Mouse (Mus musculus) heart, adult 2 months (tissue): ENCODE results near the gene Dnah8. TPM values are rescaled to one million over a fixed set of nuclear protein-coding genes. Genes with fewer than 3 reads are reported as not detected.

Experiments
- DNase-seq, 2 experiments: peaks; one replicate each; pipeline ENCODE4 v3.0.0; 2021
- H3K27ac ChIP-seq: fragments of 200-600 bp; 2 replicates; pipeline ENCODE4 v1.8.1; 2022
- H3K27me3 ChIP-seq: fragments of 200-500 bp; 2 replicates; pipeline ENCODE4 v1.6.1; 2012; ENCODE audit warnings: mild to moderate bottlenecking, low read length, inconsistent platforms, mixed read lengths; ENCODE audit not compliant: control insufficient read depth, insufficient read depth
- H3K36me3 ChIP-seq: fragments of 200-500 bp; 2 replicates; pipeline ENCODE4 v1.6.1; 2012; ENCODE audit warnings: low read length, inconsistent platforms; ENCODE audit not compliant: control insufficient read depth, insufficient read depth
- H3K4me1 ChIP-seq: fragments of 200-500 bp; 2 replicates; pipeline ENCODE4 v1.6.1; 2011; ENCODE audit warnings: low read length; ENCODE audit not compliant: control insufficient read depth, insufficient read depth
- H3K4me3 ChIP-seq: fragments of 200-600 bp; 2 replicates; pipeline ENCODE4 v1.8.1; 2022
- H3K79me2 ChIP-seq: fragments of 200-500 bp; replicated peaks from 2 replicates; pipeline ENCODE4 v1.6.1; 2012; ENCODE audit warnings: mild to moderate bottlenecking, inconsistent platforms, low read length, moderate library complexity, mixed read lengths; ENCODE audit not compliant: control insufficient read depth, insufficient read depth
- H3K9ac ChIP-seq: fragments of 200-500 bp; 2 replicates; pipeline ENCODE4 v1.6.1; 2012; ENCODE audit warnings: low read depth, mild to moderate bottlenecking, control low read depth, inconsistent platforms, low read length, mixed read lengths
- CTCF ChIP-seq: fragments of 200-600 bp; IDR thresholded peaks from 2 replicates; pipeline ENCODE4 v1.8.1; 2022; ENCODE audit warnings: antibody characterized with exemption, mild to moderate bottlenecking, moderate library complexity
- EP300 ChIP-seq: fragments of 200-500 bp; IDR thresholded peaks from 2 replicates; pipeline ENCODE4 v1.6.1; 2011; ENCODE audit warnings: low read depth, low read length, control low read depth; ENCODE audit not compliant: insufficient read depth
- POLR2A ChIP-seq: fragments of 200-500 bp; IDR thresholded peaks from 2 replicates; pipeline ENCODE4 v1.6.1; 2011; ENCODE audit warnings: mild to moderate bottlenecking, low read depth, low read length, control low read depth; ENCODE audit not compliant: insufficient read depth
- WGBS: fragments of 180-500 bp; shearing (Covaris S2); methylation state at CpG from one replicate; pipeline ENCODE4 v1.1.7; 2018; 5-methylcytosine and 5-hydroxymethylcytosine counted together
- intact Hi-C: fragments of 180-260 bp; cut with DNase I; formaldehyde crosslinking; loops from one replicate; pipeline ENCODE4 v1.15.1; 2025
- polyA plus RNA-seq: library from polyadenylated mRNA; depleted of rRNA; stranded (reverse); fragments of >200 nt; gene quantifications from 2 replicates; pipeline ENCODE4 v1.2.3, GENCODE M21; 2012
- total RNA-seq, 2 experiments: library from RNA; stranded (reverse); gene quantifications; 2 replicates each; pipeline ENCODE4 v1.2.3; 2021

Gene Dnah8
- total and polyA plus RNA-seq, 3 experiments = 0.45 to 1.2 (median 0.97) TPM

DNA sequence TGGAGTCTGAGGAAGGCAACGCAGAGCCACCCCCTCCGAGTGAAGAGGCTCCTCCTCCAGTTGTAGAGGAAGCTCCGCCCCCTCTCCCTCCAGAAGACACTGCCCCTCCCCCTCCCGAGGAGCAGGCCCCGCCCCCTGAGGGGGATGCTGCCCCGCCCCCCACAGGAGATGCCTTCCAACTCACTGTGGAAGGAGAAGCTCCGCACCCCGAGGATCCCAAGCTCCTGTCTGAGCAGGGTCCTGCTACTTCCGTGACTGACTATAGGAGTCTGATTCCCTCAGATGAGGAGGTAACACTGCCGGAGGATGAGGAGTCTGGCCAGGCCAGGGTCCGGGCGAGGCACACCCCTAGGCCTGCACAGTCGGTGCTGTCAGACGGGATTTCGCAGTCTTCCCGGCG, 11.2 kb downstream of the Dnah8 start:
- no peak for TF ChIP-seq EP300
- TF ChIP-seq POLR2A = no peak
- TF ChIP-seq CTCF = no peak
- Histone ChIP-seq H3K79me2 (no peaks in the 10 kb centered on the region), H3K4me3 (no peak overlapping the region), H3K9ac (no peak overlapping the region), H3K27me3 (no peaks in the 10 kb centered on the region), H3K27ac (no peak overlapping the region), H3K4me1 (no peaks in the 10 kb centered on the region), H3K36me3 (no peaks in the 10 kb centered on the region)
- peak; percentile 11 to 36 for DNase-seq
- WGBS = 25% methylated on average over 16 of the region's 17 CpGs
- intact Hi-C loops = no loop called here

DNA sequence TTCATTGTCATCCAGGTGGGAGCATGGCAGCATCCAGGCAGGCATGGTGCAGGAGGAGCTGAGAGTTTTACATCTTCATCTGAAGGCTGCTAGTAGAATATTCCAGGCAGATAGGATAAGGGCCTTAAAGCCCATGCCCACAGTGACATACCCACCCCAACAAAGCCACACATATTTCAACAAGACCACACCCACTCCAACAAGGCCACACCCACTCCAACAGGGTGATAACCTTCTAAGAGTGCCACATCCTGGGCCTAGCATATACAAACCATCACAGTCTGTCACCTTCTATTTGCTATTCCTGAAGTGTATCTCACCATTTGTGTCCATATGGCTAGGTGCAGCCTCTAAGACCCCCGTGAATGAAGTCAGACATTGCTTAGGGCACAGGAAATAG, 13.6 kb downstream of the Dnah8 start:
- 36% methylated on average over 1 of the region's 1 CpGs for WGBS
- no peaks in the 10 kb centered on the region for H3K36me3 ChIP-seq
- H3K4me1 ChIP-seq = no peaks in the 10 kb centered on the region
- H3K27me3 ChIP-seq = no peaks in the 10 kb centered on the region
- H3K79me2 ChIP-seq = no peaks in the 10 kb centered on the region
- H3K4me3 ChIP-seq = no peak overlapping the region
- H3K27ac ChIP-seq = no peak overlapping the region
- no peak overlapping the region for H3K9ac ChIP-seq
- intact Hi-C loops = no loop called here
- DNase-seq = no peak
- TF ChIP-seq CTCF (no peak), EP300 (no peak), POLR2A (no peak)

GRCm38 (mm10) chr17:30638996-30639395, 14.8 kb downstream of the Dnah8 start:
- H3K27me3 ChIP-seq = no peaks in the 10 kb centered on the region
- no peak overlapping the region for H3K4me3 ChIP-seq
- TF ChIP-seq POLR2A = no peak
- no peak for TF ChIP-seq CTCF
- TF ChIP-seq EP300 = no peak
- H3K27ac ChIP-seq = no peak overlapping the region
- intact Hi-C loops = no loop called here
- H3K4me1 ChIP-seq = no peaks in the 10 kb centered on the region
- DNase-seq = no peak
- WGBS = 61% methylated on average over 2 of the region's 2 CpGs
- H3K79me2 ChIP-seq = no peaks in the 10 kb centered on the region
- H3K9ac ChIP-seq = no peak overlapping the region
- no peaks in the 10 kb centered on the region for H3K36me3 ChIP-seq

GRCm38 (mm10) chr17:30640896-30641295, 16.7 kb downstream of the Dnah8 start:
- no peak for DNase-seq
- Histone ChIP-seq H3K27ac (no peak overlapping the region), H3K4me1 (no peaks in the 10 kb centered on the region), H3K9ac (no peak overlapping the region), H3K27me3 (no peaks in the 10 kb centered on the region), H3K79me2 (no peaks in the 10 kb centered on the region), H3K36me3 (no peaks in the 10 kb centered on the region), H3K4me3 (no peak overlapping the region)
- TF ChIP-seq CTCF = no peak
- no peak for TF ChIP-seq POLR2A
- TF ChIP-seq EP300 = no peak
- 90% methylated on average over 5 of the region's 5 CpGs for WGBS
- intact Hi-C loops = no loop called here

DNA sequence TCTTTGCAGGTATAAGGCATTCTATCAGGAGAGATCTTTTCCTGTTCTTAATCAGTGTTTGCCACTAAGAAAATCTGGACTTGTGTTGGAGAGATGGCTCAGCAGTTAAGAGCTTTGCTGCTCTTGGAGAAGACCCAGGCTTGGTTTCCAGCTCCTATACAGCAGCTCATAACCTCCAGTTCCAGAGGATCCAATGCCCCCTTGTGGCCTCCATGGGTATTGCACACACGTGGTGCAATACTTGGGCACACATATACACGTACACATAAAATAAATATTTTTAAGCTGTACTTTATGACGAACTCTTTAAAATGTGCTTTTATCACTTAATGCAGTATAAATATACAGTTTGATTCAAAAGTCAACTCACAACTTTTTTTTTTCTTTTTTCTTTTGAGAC, 24.6 kb downstream of the Dnah8 start:
- no peak for TF ChIP-seq EP300
- peak; percentile 45 for TF ChIP-seq CTCF
- TF ChIP-seq POLR2A = no peak
- intact Hi-C loops = no loop called here
- Histone ChIP-seq H3K4me1 (no peaks in the 10 kb centered on the region), H3K4me3 (no peak overlapping the region), H3K27ac (no peak overlapping the region), H3K79me2 (no peaks in the 10 kb centered on the region), H3K9ac (no peak overlapping the region), H3K27me3 (no peaks in the 10 kb centered on the region), H3K36me3 (no peaks in the 10 kb centered on the region)
- DNase-seq = no peak
- WGBS = 98% methylated on average over 3 of the region's 3 CpGs

DNA sequence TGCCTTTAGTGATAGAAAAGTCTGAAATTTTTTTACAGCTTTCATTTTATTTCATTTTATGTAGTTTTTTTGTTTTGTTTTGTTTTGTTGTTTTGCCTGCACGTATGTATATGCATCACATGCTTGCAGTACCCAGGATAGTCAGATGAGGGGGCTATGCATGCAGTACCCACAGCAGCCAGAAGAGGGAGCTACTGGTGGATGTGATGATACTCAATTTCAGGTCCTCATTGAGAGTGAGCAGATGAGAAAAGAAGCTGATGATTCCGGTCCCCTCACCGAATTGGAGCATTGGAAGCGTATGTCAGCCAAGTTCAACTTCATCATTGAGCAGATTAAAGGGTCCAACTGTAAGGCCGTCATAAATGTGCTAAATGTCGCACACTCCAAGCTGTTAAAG, 28.9 kb downstream of the Dnah8 start:
- 97% methylated on average over 6 of the region's 6 CpGs for WGBS
- no peaks in the 10 kb centered on the region for H3K4me1 ChIP-seq
- intact Hi-C loops = no loop called here

More for the DNA sequence above, 28.9 kb downstream of the Dnah8 start:
- TF ChIP-seq EP300 = no peak
- peak; percentile 44 for TF ChIP-seq CTCF
- H3K9ac ChIP-seq = no peak overlapping the region
- H3K36me3 ChIP-seq = no peaks in the 10 kb centered on the region
- H3K27me3 ChIP-seq = no peaks in the 10 kb centered on the region
- H3K27ac ChIP-seq = no peak overlapping the region
- H3K4me3 ChIP-seq = no peak overlapping the region
- DNase-seq = no peak
- H3K79me2 ChIP-seq = no peaks in the 10 kb centered on the region
